Mouse (Mus musculus) left cerebral cortex, adult 18-20 months (tissue): ENCODE results near the gene Tac1. TPM values are rescaled to one million over a fixed set of nuclear protein-coding genes. Genes with fewer than 3 reads are reported as not detected.
"Not testable (repeated sequence)": the region's sequence is repeated elsewhere in the genome, so short reads cannot be mapped to it uniquely, and the experiment has no call there.

Experiments
- DNase-seq, 2 experiments: peaks; one replicate each; pipeline ENCODE4 v3.0.0; 2021 to 2022; ENCODE audit warnings: low spot score in 2 of 2, mixed read lengths in 1 of 2
- long read RNA-seq, 2 experiments: library from polyadenylated mRNA; stranded (forward); transcript quantifications; one replicate each; pipeline ENCODE4 v2.0.0; 2021
- total RNA-seq, 2 experiments: library from RNA; stranded (reverse); gene quantifications; 2 replicates each; pipeline ENCODE4 v1.2.3; 2021

Tac1 gene
- total RNA-seq = 10 to 100 TPM; 50.7 to 53.6 TPM
- long read RNA-seq, experiment 1, transcript Tac1-203 (6 exons, 691 nt) = major isoform, 7 of 11 reads
- long read RNA-seq, experiment 1, partial matches to known transcripts = 0 of 11 reads
- long read RNA-seq, experiment 1, other reads (novel, unspliced or antisense) = 2 of 11 reads
- long read RNA-seq, experiment 2, transcript Tac1-203 (6 exons, 691 nt) = major isoform, 14 of 20 reads
- long read RNA-seq, experiment 2, partial matches to known transcripts = 2 of 20 reads
- long read RNA-seq, experiment 2, other reads (novel, unspliced or antisense) = 0 of 20 reads

GRCm38 (mm10) chr6:7554829-7555391, at the start of gene Tac1:
Gene Tac1, plus strand, starts transcription at chr6:7554879.
- no peak for DNase-seq

GRCm38 (mm10) chr6:7543511-7543910, 11.2 kb upstream of the Tac1 start:
- DNase-seq = not testable (repeated sequence)

GRCm38 (mm10) chr6:7555688-7556476, 1.2 kb downstream of the Tac1 start:
- DNase-seq = no peak

- DNase-seq = no peak
Observed at GRCm38 (mm10) chr6:7558164-7558563, 3.5 kb downstream of the Tac1 start.

- DNase-seq = no peak
Observed at GRCm38 (mm10) chr6:7562524-7562923, 7.8 kb downstream of the Tac1 start.

- DNase-seq = no peak
Observed at GRCm38 (mm10) chr6:7564537-7564936, 9.9 kb downstream of the Tac1 start.

- DNase-seq = no peak
Observed at GRCm38 (mm10) chr6:7571144-7571543, 16.5 kb downstream of the Tac1 start.

GRCm38 (mm10) chr6:7578031-7578430, 23.4 kb downstream of the Tac1 start:
- DNase-seq = no peak

GRCm38 (mm10) chr6:7594445-7594844, 39.8 kb downstream of the Tac1 start:
- DNase-seq = no peak

- DNase-seq = no peak
Observed at GRCm38 (mm10) chr6:7598416-7598815, 43.7 kb downstream of the Tac1 start.

GRCm38 (mm10) chr6:7600228-7600627, 45.5 kb downstream of the Tac1 start:
- DNase-seq = no peak

- DNase-seq = no peak
Observed at GRCm38 (mm10) chr6:7601353-7602094, 46.8 kb downstream of the Tac1 start.

GRCm38 (mm10) chr6:7613676-7614075, 59.0 kb downstream of the Tac1 start:
- not testable (repeated sequence) for DNase-seq

Other genes with a start within 250 kb of the Tac1 start
- 100 to 1,000 TPM; 116 to 117 TPM for gene Asns, start 138.4 kb downstream of the Tac1 start, total RNA-seq